10 mouse cellular contexts compared by ENCODE assay signal in genomic region chr17:28348211-28348610, GRCm38 (mm10). TPM values are rescaled to one million over a fixed set of nuclear protein-coding genes. Genes with fewer than 3 reads are reported as not detected.
DNase-seq lines count a peak whose midpoint lies in the region; ATAC-seq lines count a peak whose summit lies in the region.
"Had no signal": no experiment of that assay in that cellular context is flagged by ENCODE, and none has a peak within 500 bp of the region (broad histone marks: within the 10 kb centered on the region; RNA-seq: fewer than 3 reads in every experiment).

No protein-coding gene starts in this region.

- ATAC-seq in kidney, embryonic 14.5 days (ENCODE audit: low FRiP score, low TSS enrichment) = no peak
- ATAC-seq in heart, embryonic 13.5 days (ENCODE audit: extremely low read depth, insufficient number of reproducible peaks, low FRiP score, low TSS enrichment) = no peak
- ATAC-seq in limb, embryonic 15.5 days (ENCODE audit: insufficient number of reproducible peaks, low FRiP score, low TSS enrichment, low read depth) = no peak

- intact Hi-C loops in left cerebral cortex, postnatal 4 days (cut with DNase I) = no loop called here

- no peak for DNase-seq in kidney, postnatal 10 days
- DNase-seq in embryonic facial prominence, embryonic 10.5 days (ENCODE audit: low spot score) = no peak
- DNase-seq in MN1 (ENCODE audit: low spot score) = no peak
- no peak for DNase-seq in left cerebral cortex, postnatal 4 days
- no peak for DNase-seq in right cerebral cortex, postnatal 10 days (ENCODE audit: low spot score in 2 of 2)
- DNase-seq: cerebellum, adult 9-10 months had no signal

- H3K27ac ChIP-seq in kidney, embryonic 14.5 days (ENCODE audit: low read depth, low read length) = no peak overlapping the region; the same call in 1 of the 2 replicates
- H3K27ac ChIP-seq in embryonic facial prominence, embryonic 10.5 days (replicated peaks) = peak overlapping the region; percentile 96
- H3K27ac ChIP-seq in heart, embryonic 13.5 days (replicated peaks) = peak overlapping the region; percentile 39
- H3K27ac ChIP-seq in limb, embryonic 15.5 days = peak overlapping the region; percentile 99
- H3K27ac ChIP-seq: liver, embryonic 14.5 days had no signal

- peaks cover 65% of the 10 kb centered on the region for H3K4me1 ChIP-seq in kidney, embryonic 14.5 days (ENCODE audit: control insufficient read depth, insufficient read depth, low read length)
- peaks cover 94% of the 10 kb centered on the region for H3K4me1 ChIP-seq in embryonic facial prominence, embryonic 10.5 days
- H3K4me1 ChIP-seq in heart, embryonic 13.5 days = peaks cover 71% of the 10 kb centered on the region
- peaks cover 72% of the 10 kb centered on the region for H3K4me1 ChIP-seq in limb, embryonic 15.5 days

- WGBS in kidney, embryonic 14.5 days = 47% methylated on average over 6 of the region's 6 CpGs
- WGBS in embryonic facial prominence, embryonic 10.5 days = 33% methylated on average over 6 of the region's 6 CpGs
- WGBS in heart, embryonic 13.5 days = 39% methylated on average over 6 of the region's 6 CpGs
- WGBS in limb, embryonic 15.5 days = 28% methylated on average over 6 of the region's 6 CpGs

- no peaks in the 10 kb centered on the region for H3K9me3 ChIP-seq in kidney, embryonic 14.5 days (ENCODE audit: control insufficient read depth, low read length)
- H3K9me3 ChIP-seq in embryonic facial prominence, embryonic 10.5 days = no peaks in the 10 kb centered on the region
- no peaks in the 10 kb centered on the region for H3K9me3 ChIP-seq in heart, embryonic 13.5 days
- H3K9me3 ChIP-seq in limb, embryonic 15.5 days = no peaks in the 10 kb centered on the region

- peak overlapping the region; percentile 86 for H3K4me3 ChIP-seq in kidney, embryonic 14.5 days (ENCODE audit: low read length)
- H3K4me3 ChIP-seq in embryonic facial prominence, embryonic 10.5 days = peak overlapping the region; percentile 91
- peak overlapping the region; percentile 89 for H3K4me3 ChIP-seq in heart, embryonic 13.5 days
- peak overlapping the region; percentile 88 for H3K4me3 ChIP-seq in limb, embryonic 15.5 days

- H3K36me3 ChIP-seq in kidney, embryonic 14.5 days (ENCODE audit: control insufficient read depth, insufficient read depth, low read length) = no peaks in the 10 kb centered on the region
- H3K36me3 ChIP-seq in embryonic facial prominence, embryonic 10.5 days (replicated peaks) = 0 out of 2 replicates have a peak, but pooled peaks cover 2% of the 10 kb centered on the region
- H3K36me3 ChIP-seq in heart, embryonic 13.5 days = no peaks in the 10 kb centered on the region
- H3K36me3 ChIP-seq in limb, embryonic 15.5 days = no peaks in the 10 kb centered on the region

- H3K4me2 ChIP-seq in kidney, embryonic 14.5 days (replicated peaks; ENCODE audit: low read depth, low read length) = peak overlapping the region; percentile 93
- H3K4me2 ChIP-seq in heart, embryonic 13.5 days = peak overlapping the region; percentile 91
- peak overlapping the region; percentile 67 for H3K4me2 ChIP-seq in limb, embryonic 15.5 days

- H3K27me3 ChIP-seq in kidney, embryonic 14.5 days (ENCODE audit: control insufficient read depth, insufficient read depth, low read length) = no peaks in the 10 kb centered on the region
- H3K27me3 ChIP-seq in embryonic facial prominence, embryonic 10.5 days (replicated peaks; ENCODE audit: low read depth, poor library complexity, severe bottlenecking) = peaks cover 51% of the 10 kb centered on the region
- H3K27me3 ChIP-seq in heart, embryonic 13.5 days (replicated peaks) = peaks cover 17% of the 10 kb centered on the region
- H3K27me3 ChIP-seq in limb, embryonic 15.5 days = no peaks in the 10 kb centered on the region

- H3K9ac ChIP-seq in kidney, embryonic 14.5 days (ENCODE audit: low read depth, low read length) = peak overlapping the region; percentile 90; the same call in 1 of the 2 replicates
- peak overlapping the region; percentile 97 for H3K9ac ChIP-seq in heart, embryonic 13.5 days
- H3K9ac ChIP-seq in limb, embryonic 15.5 days = peak overlapping the region; percentile 35
- H3K9ac ChIP-seq: liver, embryonic 14.5 days had no signal

RNA-seq across cellular contexts. Expression of gene Tead3, which starts 2.4 kb away (rescaled TPM):
- polyA plus RNA-seq in kidney, embryonic 14.5 days (2014; fragmentation: Nextera tagmentation; extraction: Ambion mirVana) = 8.7 and 10.9 TPM in 2 replicates
- 8.4 and 9.2 TPM in 2 replicates for polyA plus RNA-seq in embryonic facial prominence, embryonic 10.5 days (2016; fragmentation: Nextera tagmentation; extraction: Ambion mirVana)
- 5.9 and 7.3 TPM in 2 replicates for polyA plus RNA-seq in heart, embryonic 13.5 days (2015; fragmentation: Nextera tagmentation; extraction: Ambion mirVana)
- 15.5 and 16.2 TPM in 2 replicates for polyA plus RNA-seq in limb, embryonic 15.5 days (2015; fragmentation: Nextera tagmentation; extraction: Ambion mirVana)
- total RNA-seq in left cerebral cortex, postnatal 4 days (2021) = 1 to 10 TPM; 5.8 to 6.3 TPM

RNA-seq across cellular contexts. Expression of gene Tulp1, which starts 16.8 kb away (rescaled TPM):
- polyA plus RNA-seq in kidney, embryonic 14.5 days (2014; fragmentation: Nextera tagmentation; extraction: Ambion mirVana) = 5.1 and 5.6 TPM in 2 replicates
- polyA plus RNA-seq in embryonic facial prominence, embryonic 10.5 days (2016; fragmentation: Nextera tagmentation; extraction: Ambion mirVana) = 3.4 and 4.9 TPM in 2 replicates
- polyA plus RNA-seq in heart, embryonic 13.5 days (2015; fragmentation: Nextera tagmentation; extraction: Ambion mirVana) = 4.1 TPM in 2 replicates
- 5.4 and 6.2 TPM in 2 replicates for polyA plus RNA-seq in limb, embryonic 15.5 days (2015; fragmentation: Nextera tagmentation; extraction: Ambion mirVana)
- under 1 TPM; 0.58 to 0.92 TPM for total RNA-seq in left cerebral cortex, postnatal 4 days (2021)

RNA-seq across cellular contexts. Expression of gene Rpl10a, which starts 19.9 kb away (rescaled TPM):
- 911 and 1,064 TPM in 2 replicates for polyA plus RNA-seq in kidney, embryonic 14.5 days (2014; fragmentation: Nextera tagmentation; extraction: Ambion mirVana)
- 539 and 546 TPM in 2 replicates for polyA plus RNA-seq in embryonic facial prominence, embryonic 10.5 days (2016; fragmentation: Nextera tagmentation; extraction: Ambion mirVana)
- polyA plus RNA-seq in heart, embryonic 13.5 days (2015; fragmentation: Nextera tagmentation; extraction: Ambion mirVana) = 389 and 419 TPM in 2 replicates
- polyA plus RNA-seq in limb, embryonic 15.5 days (2015; fragmentation: Nextera tagmentation; extraction: Ambion mirVana) = 509 and 665 TPM in 2 replicates
- 100 to 1,000 TPM; 646 to 664 TPM for total RNA-seq in left cerebral cortex, postnatal 4 days (2021)

RNA-seq across cellular contexts. Expression of gene Fance, which starts 34.9 kb away (rescaled TPM):
- 24.1 and 31.9 TPM in 2 replicates for polyA plus RNA-seq in kidney, embryonic 14.5 days (2014; fragmentation: Nextera tagmentation; extraction: Ambion mirVana)
- polyA plus RNA-seq in embryonic facial prominence, embryonic 10.5 days (2016; fragmentation: Nextera tagmentation; extraction: Ambion mirVana) = 28.4 and 30.9 TPM in 2 replicates
- polyA plus RNA-seq in heart, embryonic 13.5 days (2015; fragmentation: Nextera tagmentation; extraction: Ambion mirVana) = 19.3 and 22.2 TPM in 2 replicates
- 30.6 and 33.9 TPM in 2 replicates for polyA plus RNA-seq in limb, embryonic 15.5 days (2015; fragmentation: Nextera tagmentation; extraction: Ambion mirVana)
- 10 to 100 TPM; 28.9 to 29.0 TPM for total RNA-seq in left cerebral cortex, postnatal 4 days (2021)

Comparison
In these comparisons a context has a peak if more than half of its experiments do, and no peak if none do; other contexts are left out.
1. H3K9ac ChIP-seq: peak in every context shown above with its lines; median percentile 97 in heart, embryonic 13.5 days; 90 in kidney, embryonic 14.5 days; 35 in limb, embryonic 15.5 days.